Mouse (Mus musculus): Measurements from ENCODE around the gene Caskin2. TPM values are rescaled to one million over a fixed set of nuclear protein-coding genes. Genes with fewer than 3 reads are reported as not detected.

Caskin2 gene
- polyA plus RNA-seq, 1 experiment from 2014 or later = 17.5 TPM

DNA sequence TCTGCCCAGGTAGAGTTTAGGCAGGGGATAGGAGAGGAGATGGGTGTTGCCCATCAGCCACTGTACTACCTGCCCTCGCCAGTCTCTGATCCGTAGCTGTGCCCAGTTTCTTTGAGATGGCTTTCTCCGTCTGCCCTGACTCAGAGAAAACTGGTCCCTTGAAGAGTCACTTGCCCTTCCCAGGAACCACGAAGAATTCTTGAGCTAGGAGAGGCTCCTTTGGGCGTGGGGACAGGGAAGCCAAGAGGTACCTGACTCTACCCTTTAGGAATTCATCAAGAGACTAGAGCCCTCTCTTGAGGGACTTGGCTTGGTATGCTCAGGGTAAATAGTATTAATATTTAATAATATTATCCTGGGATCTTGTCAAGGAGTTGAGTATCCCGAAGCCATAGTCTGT, 14.2 kb upstream of the Caskin2 start:
- Histone ChIP-seq H3K27me3 (ENCODE audit: low read depth, poor library complexity, severe bottlenecking) (peaks cover 100% of the 10 kb centered on the region), H3K36me3 (peaks cover 4% of the 10 kb centered on the region), H3K4me3 (no peak overlapping the region), H3K27ac (replicated peaks) (no peak overlapping the region), H3K4me1 (peaks cover 53% of the 10 kb centered on the region), H3K9me3 (replicated peaks) (no peaks in the 10 kb centered on the region)
- no peak for DNase-seq (ENCODE audit: low spot score)
- 86% methylated on average over 6 of the region's 6 CpGs for WGBS

DNA sequence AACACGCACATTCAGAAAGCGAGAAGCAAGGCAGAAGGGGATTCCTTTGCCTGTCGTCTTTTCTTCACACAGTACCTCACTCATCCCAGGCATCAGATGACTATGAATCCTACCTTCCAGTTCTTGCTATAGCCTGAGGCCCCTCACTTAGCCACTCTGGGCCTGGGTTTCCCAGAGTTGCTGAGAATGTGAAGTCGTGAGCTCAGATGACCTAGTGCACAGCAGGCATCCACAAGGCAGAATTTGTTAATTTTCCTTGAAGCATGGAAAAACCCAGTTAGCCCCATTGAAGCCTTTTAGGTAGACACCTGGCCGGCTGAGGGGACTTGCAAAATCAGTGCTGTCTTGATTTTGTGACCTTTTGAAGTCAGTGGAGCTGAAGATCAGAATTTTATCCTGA, 13.0 kb upstream of the Caskin2 start:
- H3K9me3 ChIP-seq (replicated peaks) = no peaks in the 10 kb centered on the region
- DNase-seq (ENCODE audit: low spot score) = no peak
- H3K4me1 ChIP-seq = peaks cover 42% of the 10 kb centered on the region
- 52% methylated on average over 5 of the region's 5 CpGs for WGBS
- H3K36me3 ChIP-seq = peaks cover 15% of the 10 kb centered on the region
- no peak overlapping the region for H3K4me3 ChIP-seq
- no peak overlapping the region for H3K27ac ChIP-seq (replicated peaks)
- H3K27me3 ChIP-seq (ENCODE audit: low read depth, poor library complexity, severe bottlenecking) = peaks cover 100% of the 10 kb centered on the region

- WGBS = 17% methylated on average over 11 of the region's 11 CpGs
- Histone ChIP-seq H3K27me3 (ENCODE audit: low read depth, poor library complexity, severe bottlenecking) (peaks cover 86% of the 10 kb centered on the region), H3K36me3 (peaks cover 32% of the 10 kb centered on the region), H3K4me1 (peaks cover 27% of the 10 kb centered on the region), H3K4me3 (peak overlapping the region; percentile 78), H3K27ac (replicated peaks) (no peak overlapping the region), H3K9me3 (replicated peaks) (no peaks in the 10 kb centered on the region)
- DNase-seq (ENCODE audit: low spot score) = no peak
Observed at GRCm38 (mm10) chr11:115824813-115825212, 11.4 kb upstream of the Caskin2 start.

- H3K36me3 ChIP-seq = peaks cover 39% of the 10 kb centered on the region
- peaks cover 78% of the 10 kb centered on the region for H3K27me3 ChIP-seq (ENCODE audit: low read depth, poor library complexity, severe bottlenecking)
- H3K4me3 ChIP-seq = peak within 1 kb of the TSS; percentile 78
- H3K4me1 ChIP-seq = peaks cover 23% of the 10 kb centered on the region
- peak; percentile 86 for DNase-seq (ENCODE audit: low spot score)
- peak within 1 kb of the TSS; percentile 71 for H3K27ac ChIP-seq (replicated peaks)
- H3K9me3 ChIP-seq (replicated peaks) = no peaks in the 10 kb centered on the region
- under 1% methylated on average over 87 of the region's 87 CpGs for WGBS
Observed at GRCm38 (mm10) chr11:115823774-115824740, 10.6 kb upstream of the Caskin2 start, which contains the start of gene Llgl2. Gene Llgl2, plus strand, starts transcription at chr11:115824049.

DNA sequence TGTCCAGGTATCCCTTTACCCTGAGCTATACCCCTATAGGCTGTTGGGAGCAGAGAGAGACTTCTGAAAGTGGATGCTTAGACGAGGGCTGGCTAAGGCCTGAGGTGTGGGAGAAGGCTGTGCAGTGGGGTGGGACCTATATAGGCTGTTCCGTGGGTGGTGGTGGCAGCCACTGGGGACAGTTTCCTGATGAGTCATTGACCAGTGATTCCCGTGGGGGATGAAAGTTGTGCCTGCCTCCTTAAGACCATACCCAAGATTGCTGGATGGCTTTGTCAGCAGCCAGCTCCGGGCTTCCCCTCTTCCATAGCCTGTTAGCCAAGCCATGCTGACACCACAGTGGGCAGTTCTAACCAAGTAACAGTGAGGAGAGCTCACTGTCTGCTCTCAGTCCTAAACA, 7.6 kb upstream of the Caskin2 start:
- 89% methylated on average over 4 of the region's 4 CpGs for WGBS
- no peaks in the 10 kb centered on the region for H3K9me3 ChIP-seq (replicated peaks)
- peaks cover 66% of the 10 kb centered on the region for H3K36me3 ChIP-seq
- peaks cover 48% of the 10 kb centered on the region for H3K27me3 ChIP-seq (ENCODE audit: low read depth, poor library complexity, severe bottlenecking)
- DNase-seq (ENCODE audit: low spot score) = no peak
- H3K27ac ChIP-seq (replicated peaks) = no peak overlapping the region
- H3K4me1 ChIP-seq = peaks cover 20% of the 10 kb centered on the region
- H3K4me3 ChIP-seq = no peak overlapping the region

DNA sequence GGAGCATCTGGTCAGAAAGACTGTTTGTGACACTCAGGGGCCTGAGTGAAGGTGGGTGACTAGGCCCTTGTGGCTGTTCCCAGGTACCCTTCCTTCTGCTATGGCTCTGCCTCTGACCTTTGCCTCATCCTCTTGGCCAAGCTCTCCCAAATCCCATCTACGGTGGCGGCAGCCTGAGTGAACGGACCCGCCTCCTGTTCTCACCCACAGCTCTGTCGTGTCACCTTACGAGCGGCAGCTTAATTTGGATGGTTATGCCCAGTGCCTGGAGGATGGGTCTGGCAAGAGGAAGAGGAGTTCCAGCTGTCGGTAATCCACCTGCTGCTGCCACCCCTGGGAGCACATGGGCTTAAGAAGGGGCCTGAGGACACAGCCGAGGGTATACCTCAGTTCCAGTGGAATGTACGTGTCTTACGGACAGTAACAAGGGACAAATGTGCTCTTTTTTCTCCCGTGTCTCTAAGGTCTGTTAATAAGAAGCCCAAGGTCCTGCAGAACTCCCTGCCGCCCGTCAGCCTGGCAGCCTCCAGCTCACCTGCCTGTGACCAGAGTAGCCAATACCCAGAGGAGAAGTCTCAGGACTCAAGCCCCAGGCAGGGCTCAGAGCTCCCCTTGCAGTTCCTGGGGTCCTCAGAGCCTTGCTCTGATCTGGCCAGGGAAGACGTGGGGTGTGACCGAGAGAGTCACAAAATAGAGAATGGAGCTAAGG, 6.6 kb upstream of the Caskin2 start:
- WGBS = 91% methylated on average over 16 of the region's 16 CpGs
- no peak for DNase-seq (ENCODE audit: low spot score)
- Histone ChIP-seq H3K4me3 (no peak overlapping the region), H3K27me3 (ENCODE audit: low read depth, poor library complexity, severe bottlenecking) (peaks cover 39% of the 10 kb centered on the region), H3K27ac (replicated peaks) (no peak overlapping the region), H3K9me3 (replicated peaks) (no peaks in the 10 kb centered on the region), H3K36me3 (peaks cover 66% of the 10 kb centered on the region), H3K4me1 (peaks cover 29% of the 10 kb centered on the region)

DNA sequence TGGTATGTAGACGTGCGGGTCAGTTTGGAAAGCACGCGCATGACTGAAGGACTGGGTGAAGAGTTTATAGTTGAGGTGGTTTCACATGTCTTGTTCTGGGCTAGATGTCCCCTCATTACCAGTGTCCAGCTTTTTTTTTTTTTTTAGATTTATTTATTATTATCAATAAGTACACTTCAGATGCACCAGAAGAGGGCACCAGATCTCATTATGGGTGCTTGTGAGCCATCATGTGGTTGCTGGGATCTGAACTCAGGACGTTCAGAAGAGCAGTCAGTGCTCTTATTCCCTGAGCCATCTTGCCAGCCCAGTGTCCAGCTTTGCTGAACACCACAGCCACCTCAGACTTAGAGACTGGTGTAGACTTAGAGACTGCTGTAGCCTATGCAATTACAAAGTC, 3.9 kb upstream of the Caskin2 start:
- WGBS = 90% methylated on average over 5 of the region's 5 CpGs
- Histone ChIP-seq H3K36me3 (peaks cover 59% of the 10 kb centered on the region), H3K9me3 (replicated peaks) (no peaks in the 10 kb centered on the region), H3K27ac (replicated peaks) (no peak overlapping the region), H3K4me1 (peaks cover 28% of the 10 kb centered on the region), H3K27me3 (ENCODE audit: low read depth, poor library complexity, severe bottlenecking) (peaks cover 11% of the 10 kb centered on the region), H3K4me3 (no peak overlapping the region)
- no peak for DNase-seq (ENCODE audit: low spot score)

DNA sequence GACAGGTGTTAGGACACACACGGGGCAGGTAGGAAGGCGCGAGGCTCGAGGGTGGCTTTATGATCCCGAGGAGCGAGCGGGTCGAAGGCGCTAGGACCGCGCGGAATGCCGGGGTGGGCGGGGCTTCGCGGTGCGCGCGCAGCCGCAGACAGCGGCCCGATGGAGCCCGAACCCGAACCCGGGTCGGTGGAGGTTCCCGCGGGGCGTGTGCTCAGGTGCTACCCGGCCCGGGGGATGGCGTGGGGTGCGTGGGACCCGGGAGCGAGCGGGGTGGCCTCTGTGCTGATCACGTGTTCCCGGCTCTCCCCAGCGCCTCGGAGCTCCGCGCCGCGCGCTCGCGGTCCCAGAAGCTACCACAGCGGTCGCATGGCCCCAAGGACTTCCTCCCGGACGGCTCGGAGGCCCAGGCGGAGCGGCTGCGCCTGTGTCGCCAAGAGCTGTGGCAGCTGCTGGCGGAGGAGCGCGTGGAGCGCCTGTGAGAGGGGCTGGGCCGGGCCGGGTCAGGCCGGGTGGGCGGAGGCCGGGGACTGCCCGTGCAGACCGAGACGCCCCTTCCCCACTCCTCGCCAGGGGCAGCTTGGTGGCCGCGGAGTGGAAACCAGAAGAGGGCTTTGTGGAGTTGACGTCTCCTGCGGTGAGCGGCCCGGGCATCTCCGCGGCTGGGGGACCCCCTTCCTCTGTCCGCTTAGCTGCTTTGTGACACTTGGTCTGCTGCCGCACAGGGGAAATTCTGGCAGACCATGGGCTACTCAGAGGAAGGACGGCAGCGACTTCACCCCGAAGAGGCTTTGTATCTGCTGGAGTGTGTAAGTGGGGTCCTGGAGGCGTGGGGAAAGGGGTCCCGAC, 1.4 kb upstream of the Caskin2 start, which contains the start of gene Tsen54:
Gene Tsen54, plus strand, starts transcription at position 120 of the 846 bp plus-strand sequence.
- Histone ChIP-seq H3K27ac (replicated peaks) (peak within 1 kb of the TSS; percentile 90), H3K4me1 (peaks cover 53% of the 10 kb centered on the region), H3K36me3 (peaks cover 56% of the 10 kb centered on the region), H3K27me3 (ENCODE audit: low read depth, poor library complexity, severe bottlenecking) (no peaks in the 10 kb centered on the region), H3K4me3 (peak within 1 kb of the TSS; percentile 90), H3K9me3 (replicated peaks) (no peaks in the 10 kb centered on the region)
- peak; percentile 88 for DNase-seq (ENCODE audit: low spot score)
- under 1% methylated on average over 84 of the region's 84 CpGs for WGBS

DNA sequence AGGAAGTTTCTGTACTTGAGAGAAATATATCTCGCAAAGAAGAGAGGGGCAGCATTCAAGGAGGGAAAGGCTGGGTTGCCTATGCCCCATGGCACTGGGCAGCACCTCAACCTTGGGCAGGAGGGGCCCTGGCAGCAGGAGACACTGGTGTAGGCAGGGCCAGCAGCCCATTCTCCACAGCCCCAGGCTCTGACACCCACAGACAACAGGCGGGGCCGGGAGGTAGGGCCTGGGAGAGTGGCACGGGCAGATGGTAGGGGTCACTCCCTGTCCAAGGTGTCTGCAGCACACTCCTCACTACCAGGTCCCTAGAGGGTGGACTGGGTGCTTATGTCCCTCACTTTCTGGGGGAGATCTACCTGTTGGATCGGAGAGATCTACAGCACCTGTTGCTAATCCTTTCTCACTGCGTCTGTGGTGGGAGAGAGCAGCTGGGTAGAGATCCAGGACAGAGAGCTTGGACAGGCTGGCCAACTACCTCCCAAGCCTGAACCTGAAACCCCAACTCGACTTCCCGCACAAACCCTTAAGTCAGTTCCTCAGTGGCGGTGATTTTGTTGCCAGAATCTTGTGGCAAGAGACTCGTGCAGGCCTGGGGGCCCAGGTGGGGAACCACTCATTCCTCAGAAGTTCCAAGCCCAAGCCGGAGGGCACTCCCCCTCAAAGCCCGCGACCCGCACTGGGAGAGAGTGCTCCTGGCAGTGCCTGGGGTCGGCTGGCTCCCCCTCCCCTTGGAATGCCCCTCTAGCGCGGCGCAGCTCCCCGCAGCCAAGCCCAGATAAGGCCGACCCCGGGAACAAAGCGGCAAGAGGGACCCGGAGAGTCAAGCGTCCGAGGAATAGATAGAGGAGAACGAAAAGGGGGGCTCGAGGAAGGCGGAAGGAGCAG, 662 bp downstream of the Caskin2 start:
- 4% methylated on average over 28 of the region's 28 CpGs for WGBS
- Histone ChIP-seq H3K27me3 (ENCODE audit: low read depth, poor library complexity, severe bottlenecking) (no peaks in the 10 kb centered on the region), H3K27ac (replicated peaks) (peak overlapping the region; percentile 90), H3K36me3 (peaks cover 58% of the 10 kb centered on the region), H3K9me3 (replicated peaks) (no peaks in the 10 kb centered on the region), H3K4me3 (peak overlapping the region; percentile 90), H3K4me1 (peaks cover 74% of the 10 kb centered on the region)
- no peak for DNase-seq (ENCODE audit: low spot score)

DNA sequence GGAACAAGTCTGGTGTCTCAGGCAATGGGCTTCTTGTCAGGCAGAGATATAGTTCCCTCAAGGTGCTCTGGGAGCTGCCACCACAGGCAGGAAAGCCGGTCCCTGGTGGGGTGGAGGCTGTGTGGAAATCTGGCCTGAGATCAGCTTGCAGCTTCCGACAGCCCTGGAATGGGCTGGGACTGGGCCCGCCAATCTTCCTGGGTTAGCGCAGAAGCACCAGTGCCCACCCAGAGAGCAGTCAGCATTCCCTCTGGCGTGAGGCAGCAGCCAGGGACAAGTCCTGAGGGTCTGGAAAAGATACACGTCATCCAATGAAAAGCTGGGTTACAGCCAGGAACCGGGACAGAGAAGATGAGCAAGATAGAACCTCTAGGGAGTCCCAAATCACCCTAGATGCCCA, 1.3 kb downstream of the Caskin2 start:
- Histone ChIP-seq H3K36me3 (peaks cover 58% of the 10 kb centered on the region), H3K27ac (replicated peaks) (peak overlapping the region; percentile 90; the same call in 1 of the 2 replicates), H3K4me1 (peaks cover 79% of the 10 kb centered on the region), H3K9me3 (replicated peaks) (no peaks in the 10 kb centered on the region), H3K4me3 (peak overlapping the region; percentile 90), H3K27me3 (ENCODE audit: low read depth, poor library complexity, severe bottlenecking) (no peaks in the 10 kb centered on the region)
- 55% methylated on average over 7 of the region's 7 CpGs for WGBS
- no peak for DNase-seq (ENCODE audit: low spot score)

DNA sequence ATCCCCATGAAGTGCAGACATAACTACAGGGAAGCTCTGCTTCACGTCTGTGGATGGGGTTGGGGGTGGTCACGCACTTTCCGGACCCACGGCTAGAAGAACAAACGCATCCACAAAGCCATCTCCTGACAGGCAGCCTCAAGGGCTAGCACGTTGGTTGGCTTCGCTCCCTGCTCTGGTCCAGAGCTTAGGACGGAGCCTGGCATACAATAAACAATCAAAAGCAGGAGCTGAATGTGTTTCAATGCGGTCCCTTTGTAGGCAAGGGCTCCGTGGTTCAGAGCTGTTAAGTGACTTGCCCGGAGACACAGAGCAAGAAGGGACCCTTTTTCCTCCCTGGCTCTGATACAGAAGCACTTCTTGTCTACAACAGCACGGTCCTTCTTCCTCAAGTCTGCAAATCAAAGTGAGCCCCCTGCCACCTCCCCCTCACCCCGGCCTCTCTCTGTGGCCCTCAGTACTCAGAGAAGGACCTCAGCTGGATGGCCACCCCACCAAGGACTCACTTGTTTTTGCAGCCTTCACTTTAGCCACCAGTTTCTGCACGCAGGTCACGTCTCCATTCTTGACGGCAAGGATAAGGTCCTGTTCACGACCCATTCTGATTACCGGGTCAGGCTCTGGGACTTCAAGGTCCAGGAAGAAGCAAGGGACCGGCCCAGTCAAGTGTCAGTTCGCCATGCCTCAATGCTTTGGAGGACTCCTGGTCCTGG, 1.9 kb downstream of the Caskin2 start:
- WGBS = 88% methylated on average over 20 of the region's 20 CpGs
- no peaks in the 10 kb centered on the region for H3K27me3 ChIP-seq (ENCODE audit: low read depth, poor library complexity, severe bottlenecking)
- H3K4me3 ChIP-seq = peak overlapping the region; percentile 90
- no peak for DNase-seq (ENCODE audit: low spot score)
- peaks cover 58% of the 10 kb centered on the region for H3K36me3 ChIP-seq
- H3K4me1 ChIP-seq = peaks cover 81% of the 10 kb centered on the region
- no peaks in the 10 kb centered on the region for H3K9me3 ChIP-seq (replicated peaks)
- no peak overlapping the region for H3K27ac ChIP-seq (replicated peaks)
